Mouse (Mus musculus) kidney, adult 2 months (tissue): ENCODE results near the gene AC129217.1. TPM values are rescaled to one million over a fixed set of nuclear protein-coding genes. Genes with fewer than 3 reads are reported as not detected.
"Not testable (repeated sequence)": the region's sequence is repeated elsewhere in the genome, so short reads cannot be mapped to it uniquely, and the experiment has no call there.

Experiments used
- DNase-seq: peaks from one replicate; pipeline ENCODE4 v3.0.0; 2021
- H3K27ac ChIP-seq: fragments of 200-500 bp; 2 replicates; pipeline ENCODE4 v1.5.1; 2012; ENCODE audit warnings: low read depth, low read length, control low read depth, inconsistent platforms; ENCODE audit not compliant: insufficient read depth
- H3K27me3 ChIP-seq: fragments of 200-500 bp; replicated peaks from 2 replicates; pipeline ENCODE4 v1.6.1; 2012; ENCODE audit warnings: mild to moderate bottlenecking, moderate library complexity, low read length, inconsistent platforms; ENCODE audit not compliant: control insufficient read depth, insufficient read depth
- H3K36me3 ChIP-seq: fragments of 200-500 bp; 2 replicates; pipeline ENCODE4 v1.6.1; 2012; ENCODE audit warnings: mild to moderate bottlenecking, moderate library complexity, low read length, inconsistent platforms; ENCODE audit not compliant: control insufficient read depth, insufficient read depth
- H3K4me1 ChIP-seq: fragments of 200-500 bp; 2 replicates; pipeline ENCODE4 v1.6.1; 2011; ENCODE audit warnings: low read length; ENCODE audit not compliant: control insufficient read depth, insufficient read depth
- H3K4me3 ChIP-seq: fragments of 200-500 bp; 2 replicates; pipeline ENCODE4 v1.5.1; 2011; ENCODE audit warnings: mild to moderate bottlenecking, low read depth, low read length, control low read depth; ENCODE audit not compliant: insufficient read depth
- CTCF ChIP-seq: fragments of 200-500 bp; conservative IDR thresholded peaks from 2 replicates; pipeline ENCODE4 v1.5.1; 2011; ENCODE audit warnings: low read depth, mild to moderate bottlenecking, control low read depth, low read length, moderate library complexity, mixed read lengths; ENCODE audit not compliant: insufficient read depth, insufficient read length
- POLR2A ChIP-seq: fragments of 200-500 bp; IDR thresholded peaks from one replicate; pipeline ENCODE4 v1.6.1; 2011; ENCODE audit warnings: low read depth, low read length, control low read depth
- WGBS: fragments of 180-500 bp; shearing (Covaris S2); methylation state at CpG from one replicate; pipeline ENCODE4 v1.1.7; 2018; 5-methylcytosine and 5-hydroxymethylcytosine counted together
- polyA plus RNA-seq: library from polyadenylated mRNA; depleted of rRNA; stranded (reverse); fragments of >200 nt; gene quantifications from 2 replicates; pipeline ENCODE4 v1.2.3, GENCODE M21; 2012

AC129217.1 gene
- polyA plus RNA-seq, 1 experiment: 3.5 TPM

GRCm38 (mm10) chr19:8852236-8852928 lies 22.8 kb downstream of the AC129217.1 start:
- Histone ChIP-seq H3K27ac (no peak overlapping the region), H3K36me3 (no peaks in the 10 kb centered on the region), H3K27me3 (no peaks in the 10 kb centered on the region), H3K4me3 (no peak overlapping the region), H3K4me1 (no peaks in the 10 kb centered on the region)
- 67% methylated on average over 10 of the region's 10 CpGs for WGBS
- TF ChIP-seq CTCF: no peak
- TF ChIP-seq POLR2A: no peak
- DNase-seq: no peak

GRCm38 (mm10) chr19:8853117-8853516 lies 23.5 kb downstream of the AC129217.1 start:
- H3K36me3 ChIP-seq: no peaks in the 10 kb centered on the region
- no peaks in the 10 kb centered on the region for H3K4me1 ChIP-seq
- H3K4me3 ChIP-seq: no peak overlapping the region
- no peaks in the 10 kb centered on the region for H3K27me3 ChIP-seq
- DNase-seq: no peak
- TF ChIP-seq CTCF: no peak
- H3K27ac ChIP-seq: no peak overlapping the region
- WGBS: 76% methylated on average over 3 of the region's 3 CpGs

- Histone ChIP-seq H3K27ac (no peak overlapping the region), H3K27me3 (no peaks in the 10 kb centered on the region), H3K36me3 (no peaks in the 10 kb centered on the region), H3K4me1 (no peaks in the 10 kb centered on the region), H3K4me3 (no peak overlapping the region)
- DNase-seq: peak; percentile 66
- no peak for TF ChIP-seq POLR2A
- peak; percentile 86 for TF ChIP-seq CTCF
- 26% methylated on average over 4 of the region's 4 CpGs for WGBS
These were observed 28.1 kb downstream of the AC129217.1 start for GRCm38 (mm10) chr19:8857689-8858088.

GRCm38 (mm10) chr19:8859018-8859417 lies 29.4 kb downstream of the AC129217.1 start:
- peak; percentile 47 for DNase-seq
- Histone ChIP-seq H3K36me3 (no peaks in the 10 kb centered on the region), H3K4me1 (no peaks in the 10 kb centered on the region), H3K27ac (no peak overlapping the region), H3K27me3 (no peaks in the 10 kb centered on the region), H3K4me3 (no peak overlapping the region)
- no peak for TF ChIP-seq POLR2A
- TF ChIP-seq CTCF: peak; percentile 35; the same call in 1 of the 2 replicates
- WGBS: 27% methylated on average over 1 of the region's 1 CpGs

GRCm38 (mm10) chr19:8864265-8864664 lies 34.7 kb downstream of the AC129217.1 start:
- Histone ChIP-seq H3K36me3 (no peaks in the 10 kb centered on the region), H3K4me3 (no peak overlapping the region), H3K4me1 (no peaks in the 10 kb centered on the region), H3K27ac (no peak overlapping the region), H3K27me3 (no peaks in the 10 kb centered on the region)
- TF ChIP-seq POLR2A: no peak
- no peak for TF ChIP-seq CTCF
- DNase-seq: no peak
- WGBS: 83% methylated on average over 6 of the region's 6 CpGs

GRCm38 (mm10) chr19:8870381-8870780 lies 40.8 kb downstream of the AC129217.1 start:
- WGBS: 67% methylated on average over 3 of the region's 3 CpGs
- not testable (repeated sequence) for H3K4me1 ChIP-seq, H3K27me3 ChIP-seq, H3K36me3 ChIP-seq, H3K4me3 ChIP-seq, H3K27ac ChIP-seq, DNase-seq

GRCm38 (mm10) chr19:8870838-8871237 lies 41.3 kb downstream of the AC129217.1 start:
- Histone ChIP-seq H3K36me3 (peaks cover 2% of the 10 kb centered on the region; the same call in 1 of the 2 replicates), H3K4me1 (peaks cover 4% of the 10 kb centered on the region; the same call in 1 of the 2 replicates), H3K27ac (peak overlapping the region; percentile 63), H3K4me3 (peak overlapping the region; percentile 59), H3K27me3 (no peaks in the 10 kb centered on the region)
- DNase-seq: no peak
- TF ChIP-seq CTCF (no peak), POLR2A (no peak)
- 34% methylated on average over 9 of the region's 9 CpGs for WGBS
